Mouse (Mus musculus) bone marrow, adult 2 months (tissue): Measurements from ENCODE around the gene Rbpj.

Experiments
- CTCF ChIP-seq: fragments of 200-500 bp; IDR thresholded peaks from 2 replicates; pipeline ENCODE4 v1.5.1; 2011; ENCODE audit warnings: low read length, control low read depth; ENCODE audit not compliant: control insufficient read depth, insufficient read depth
- POLR2A ChIP-seq: fragments of 200-500 bp; IDR thresholded peaks from 2 replicates; pipeline ENCODE4 v1.6.1; 2011; ENCODE audit warnings: low read depth, mild to moderate bottlenecking, control low read depth, low read length, borderline replicate concordance; ENCODE audit not compliant: control insufficient read depth

- TF ChIP-seq CTCF (no peak), POLR2A (no peak)
Observed at GRCm38 (mm10) chr5:53499571-53499970, 33.6 kb downstream of the Rbpj start.
